Mouse (Mus musculus) gastrocnemius, postnatal 10 days (tissue): ENCODE measurements around the gene Stk24. TPM values are rescaled to one million over a fixed set of nuclear protein-coding genes. Genes with fewer than 3 reads are reported as not detected.
"Not testable (repeated sequence)": the region's sequence is repeated elsewhere in the genome, so short reads cannot be mapped to it uniquely, and the experiment has no call there.

ENCODE experiments used
- DNase-seq: peaks from one replicate; pipeline ENCODE4 v3.0.0; 2021; ENCODE audit warnings: mixed read lengths
- long read RNA-seq, 2 experiments: library from polyadenylated mRNA; stranded (forward); transcript quantifications; one replicate each; pipeline ENCODE4 v2.0.0; 2021
- total RNA-seq, 2 experiments: library from RNA; stranded (reverse); gene quantifications; 2 replicates each; pipeline ENCODE4 v1.2.3; 2021

The Stk24 gene
- 10 to 100 TPM; 37.6 to 39.7 TPM for total RNA-seq
- long read RNA-seq, experiment 1, transcript Stk24-201 (11 exons, 2,676 nt) = major isoform, 25 of 36 reads
- long read RNA-seq, experiment 1, partial matches to known transcripts = 3 of 36 reads
- long read RNA-seq, experiment 1, other reads (novel, unspliced or antisense) = 8 of 36 reads
- long read RNA-seq, experiment 2, transcript Stk24-201 (11 exons, 2,676 nt) = major isoform, 20 of 27 reads
- long read RNA-seq, experiment 2, partial matches to known transcripts = 4 of 27 reads
- long read RNA-seq, experiment 2, other reads (novel, unspliced or antisense) = 3 of 27 reads

DNA sequence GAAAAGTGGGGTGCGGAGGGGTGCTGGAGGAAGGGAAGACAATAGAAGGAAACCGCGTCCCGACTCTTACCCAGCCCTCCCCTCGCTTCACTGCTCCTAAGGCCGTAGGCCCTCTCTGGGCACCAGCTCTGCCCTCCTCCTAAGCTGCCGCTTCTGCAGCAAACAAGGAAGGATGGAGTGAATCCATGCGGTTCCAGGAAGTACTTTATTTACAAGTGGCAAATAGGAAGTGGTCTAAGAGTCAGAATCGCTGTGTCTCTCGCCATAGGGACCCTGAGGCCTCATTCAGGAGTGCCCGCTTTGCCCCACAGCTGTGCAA is at the start of gene Stk24:
Gene Stk24, minus strand, starts transcription at position 185 of the 319 bp plus-strand sequence.
- DNase-seq = no peak

DNA sequence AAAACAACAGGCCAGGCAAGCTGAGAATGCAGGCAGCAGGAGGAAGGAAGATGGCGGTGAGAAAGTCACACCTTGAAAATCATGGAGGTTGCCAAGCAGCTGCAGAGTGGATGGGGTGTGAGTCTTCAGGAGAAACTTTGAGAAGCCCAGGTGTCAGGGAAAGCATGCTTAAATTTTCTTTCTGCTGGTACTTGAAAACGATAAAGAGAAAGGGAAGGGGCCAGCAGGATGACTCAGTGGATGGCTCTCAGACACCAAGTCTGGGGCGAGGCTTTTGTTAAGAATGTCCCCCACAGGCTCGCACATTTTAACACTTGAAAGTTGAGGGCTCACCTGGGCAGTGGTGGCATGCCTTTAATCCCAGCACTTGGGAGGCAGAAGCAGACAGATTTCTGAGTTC is 48.3 kb upstream of the Stk24 start:
- DNase-seq = no peak

DNA sequence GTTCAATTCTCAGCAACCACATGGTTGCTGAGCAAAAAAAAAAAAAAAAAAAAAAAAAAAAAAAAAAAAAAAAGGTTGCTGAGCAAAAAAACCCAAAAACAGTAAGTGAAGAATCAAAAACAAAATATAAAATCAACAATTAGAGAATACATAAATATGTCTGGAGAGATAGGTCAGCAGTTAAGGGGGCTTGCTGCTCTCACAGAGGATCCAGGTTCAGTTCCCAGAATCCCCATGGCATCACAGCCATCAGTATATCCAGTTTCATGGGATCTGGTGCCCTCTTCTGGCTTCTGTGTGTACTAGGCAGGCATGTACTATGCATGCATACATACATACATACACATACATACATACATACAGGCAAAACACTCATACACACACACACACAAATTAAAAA is 46.9 kb upstream of the Stk24 start:
- no peak for DNase-seq

DNA sequence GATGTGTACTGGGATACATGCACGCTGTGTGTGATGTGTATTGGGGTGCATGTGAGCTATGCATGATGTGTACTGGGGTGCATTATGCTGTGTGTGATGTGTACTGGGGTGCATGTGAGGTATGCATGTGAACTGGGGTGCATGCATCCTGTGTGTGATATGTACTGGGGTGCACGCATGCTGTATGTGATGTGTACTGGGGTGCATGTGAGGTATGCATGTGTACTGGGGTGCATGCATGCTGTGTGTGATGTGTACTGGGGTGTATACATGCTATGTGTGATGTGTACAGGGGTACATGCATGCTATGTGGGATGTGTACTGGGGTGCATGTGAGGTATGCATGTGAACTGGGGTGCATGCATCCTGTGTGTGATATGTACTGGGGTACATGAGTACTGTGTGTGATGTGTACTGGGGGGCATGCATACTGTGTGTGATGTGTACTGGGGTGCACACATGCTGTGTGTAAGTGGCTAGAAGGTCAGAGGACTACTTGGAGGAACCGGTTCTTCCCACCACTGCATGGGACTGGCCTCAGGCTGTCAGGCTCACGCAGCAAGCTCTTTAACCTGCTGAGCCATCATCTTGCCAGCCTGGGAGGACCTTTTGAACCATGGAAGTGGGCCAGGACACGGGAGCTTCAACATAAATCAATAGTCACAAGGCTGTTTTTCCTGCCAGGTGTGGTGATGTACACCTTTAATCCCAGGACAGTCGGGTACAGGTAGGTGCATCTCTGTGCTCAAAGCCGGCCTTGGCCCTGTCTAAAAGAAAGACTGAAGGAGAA is 45.4 kb upstream of the Stk24 start:
- DNase-seq = no peak

DNA sequence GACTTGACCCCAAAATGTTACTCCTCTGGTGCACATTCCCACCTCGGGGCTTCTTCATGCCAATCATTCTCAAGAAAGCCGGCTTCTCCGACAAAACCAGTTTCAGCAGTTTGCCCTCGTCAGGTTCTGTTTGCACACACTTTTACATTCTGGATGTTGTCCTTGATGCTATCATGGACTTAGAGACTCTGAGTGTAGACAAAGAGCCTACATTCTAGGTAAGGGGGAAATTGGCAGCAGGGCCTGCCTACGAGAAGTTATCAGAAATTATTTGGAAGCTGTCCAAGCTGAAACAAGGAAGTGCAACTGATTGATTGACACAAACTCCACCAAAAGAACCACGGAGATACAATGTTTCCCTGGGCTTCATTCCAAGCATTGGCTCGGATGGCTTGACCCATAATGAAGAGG is 43.5 kb upstream of the Stk24 start:
- no peak for DNase-seq

DNA sequence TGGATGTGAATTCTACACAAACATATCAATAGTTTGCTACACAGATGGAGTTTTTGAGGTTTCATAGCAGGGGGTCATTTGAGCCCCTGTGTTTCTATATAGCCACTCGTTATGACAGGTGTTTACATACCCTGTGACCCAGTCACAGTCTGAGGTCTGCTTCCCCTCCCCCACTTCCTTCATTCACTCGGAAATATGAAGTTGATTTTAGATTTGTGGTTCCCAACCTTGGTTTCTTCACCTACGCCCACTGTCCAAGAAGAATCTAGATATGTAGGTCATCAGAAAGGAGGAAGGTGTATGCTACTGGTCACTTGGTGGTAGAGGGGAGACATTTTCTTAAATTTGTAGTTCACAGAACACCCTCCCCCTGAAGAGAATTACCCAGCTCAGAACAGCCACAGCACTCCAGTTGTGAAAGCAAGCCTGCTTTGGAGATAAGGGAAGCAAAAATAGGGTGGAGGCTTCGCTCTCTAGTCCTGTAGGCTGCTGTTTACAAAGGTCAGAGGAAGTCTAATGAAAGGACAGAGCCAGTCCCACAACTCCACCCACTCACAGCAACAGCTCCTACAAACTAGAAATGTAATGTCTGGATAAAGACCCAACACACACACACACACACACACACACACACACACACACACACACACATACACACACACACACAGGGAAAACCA is 43.0 kb upstream of the Stk24 start:
- no peak for DNase-seq

DNA sequence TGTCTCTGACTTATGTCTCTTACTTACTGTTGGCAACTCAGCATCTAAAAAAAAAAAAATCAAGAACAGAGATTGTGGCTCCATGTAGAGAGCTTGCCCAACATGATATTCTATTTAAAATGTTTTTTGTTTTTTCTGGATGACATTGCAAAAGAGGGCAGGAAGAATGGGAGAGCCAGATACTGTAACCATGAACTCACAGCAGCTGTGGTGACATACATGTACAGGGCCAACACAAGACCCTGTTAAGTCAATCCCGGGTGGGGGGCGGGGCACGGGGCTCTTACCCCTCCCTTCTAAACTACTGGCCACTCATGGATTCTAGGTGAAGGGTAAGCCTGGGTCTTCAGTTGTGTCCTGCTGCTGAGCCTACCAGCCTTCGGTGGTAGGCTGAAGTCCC is 42.2 kb upstream of the Stk24 start:
- DNase-seq = no peak

DNA sequence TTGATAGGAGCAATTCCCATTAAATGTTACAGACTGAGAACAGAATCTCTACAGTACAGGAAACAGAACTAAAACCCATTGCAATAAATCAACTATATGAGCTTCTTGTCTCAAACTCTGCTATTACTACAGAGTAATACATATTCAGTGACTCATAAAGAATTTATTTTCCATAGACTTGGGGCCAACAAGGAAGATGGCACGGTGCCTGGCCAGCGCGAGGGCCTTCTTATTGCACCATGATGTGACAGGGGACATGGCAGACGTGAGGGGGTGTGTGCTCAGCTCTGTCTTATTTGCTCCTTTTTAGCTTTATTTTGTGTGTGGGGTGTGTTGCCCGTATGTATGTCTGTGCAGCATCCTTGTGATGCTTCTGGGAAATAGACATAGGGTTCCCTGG is 37.8 kb upstream of the Stk24 start:
- DNase-seq = peak; percentile 35

DNA sequence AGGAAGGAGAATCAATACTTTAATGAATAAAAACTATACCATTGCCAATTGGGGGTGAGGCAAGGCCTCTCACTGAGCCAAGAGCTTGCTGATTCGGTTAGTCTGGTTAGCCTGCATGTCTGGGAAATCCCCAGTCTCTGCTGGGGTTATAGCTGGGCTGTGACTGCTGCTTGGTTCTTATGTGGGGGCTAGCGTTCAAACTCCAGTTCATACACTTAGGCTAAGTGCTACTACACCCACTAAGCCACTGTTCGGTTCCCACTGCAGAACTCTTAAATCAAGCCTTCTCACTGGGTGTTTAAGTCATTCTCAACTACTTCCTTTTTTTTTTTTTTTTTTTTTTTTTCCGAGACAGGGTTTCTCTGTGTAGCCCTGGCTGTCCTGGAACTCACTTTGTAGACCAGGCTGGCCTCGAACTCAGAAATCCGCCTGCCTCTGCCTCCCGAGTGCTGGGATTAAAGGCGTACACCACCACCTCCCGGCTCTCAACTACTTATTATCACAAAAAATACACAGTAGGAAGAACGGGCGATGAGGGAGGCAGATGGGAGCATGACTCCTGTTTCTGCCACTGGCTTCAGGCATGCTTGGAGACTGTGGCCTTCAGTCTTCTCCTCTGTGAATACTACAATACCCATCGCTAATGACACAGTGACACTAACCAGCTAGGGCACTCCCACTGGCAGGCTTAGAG is 37.0 kb upstream of the Stk24 start:
- no peak for DNase-seq

DNA sequence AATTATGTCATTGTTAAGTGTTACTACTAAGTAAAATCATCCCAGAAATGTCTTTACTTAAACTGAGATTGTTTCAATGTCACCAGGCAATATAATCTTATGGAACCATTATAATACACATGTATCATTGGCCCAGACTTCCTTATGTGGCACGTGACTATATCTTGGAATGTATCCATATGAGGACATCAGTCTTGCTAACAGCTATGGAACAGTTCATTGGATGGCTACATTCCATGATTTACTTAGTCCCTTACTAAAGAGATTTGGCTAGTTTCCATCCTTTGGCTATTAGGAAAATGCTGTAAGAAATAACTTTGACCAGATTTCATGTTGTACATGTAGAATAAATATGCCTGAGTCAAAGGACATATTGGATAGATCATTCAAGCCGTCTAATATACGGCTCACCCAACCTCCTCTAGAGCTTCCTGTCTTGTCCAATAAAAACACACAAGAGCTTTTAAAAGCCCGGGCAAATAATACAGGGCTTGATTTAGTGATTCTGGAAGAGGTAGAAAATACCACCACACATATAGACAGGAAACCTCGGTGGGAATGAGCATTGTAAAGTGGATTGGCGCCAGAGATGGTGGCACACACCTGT is 34.9 kb upstream of the Stk24 start:
- no peak for DNase-seq

DNA sequence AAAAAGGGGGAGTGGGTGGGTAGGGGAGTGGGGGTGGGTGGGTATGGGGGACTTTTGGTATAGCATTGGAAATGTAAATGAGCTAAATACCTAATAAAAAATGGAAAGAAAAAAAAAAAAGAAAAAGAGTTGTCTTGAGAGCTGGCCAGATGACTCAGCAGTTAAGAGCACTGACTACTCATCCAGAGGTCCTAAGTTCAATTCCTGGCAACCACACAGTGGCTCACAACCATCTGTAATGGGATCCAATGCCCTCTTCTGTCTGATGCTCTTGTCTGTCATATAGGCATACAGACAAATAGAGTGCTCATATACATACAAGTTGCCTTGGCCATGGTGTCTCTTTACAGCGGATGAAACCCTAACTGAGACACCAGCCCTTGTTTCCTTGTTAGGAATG is 33.9 kb upstream of the Stk24 start:
- DNase-seq = not testable (repeated sequence)

DNA sequence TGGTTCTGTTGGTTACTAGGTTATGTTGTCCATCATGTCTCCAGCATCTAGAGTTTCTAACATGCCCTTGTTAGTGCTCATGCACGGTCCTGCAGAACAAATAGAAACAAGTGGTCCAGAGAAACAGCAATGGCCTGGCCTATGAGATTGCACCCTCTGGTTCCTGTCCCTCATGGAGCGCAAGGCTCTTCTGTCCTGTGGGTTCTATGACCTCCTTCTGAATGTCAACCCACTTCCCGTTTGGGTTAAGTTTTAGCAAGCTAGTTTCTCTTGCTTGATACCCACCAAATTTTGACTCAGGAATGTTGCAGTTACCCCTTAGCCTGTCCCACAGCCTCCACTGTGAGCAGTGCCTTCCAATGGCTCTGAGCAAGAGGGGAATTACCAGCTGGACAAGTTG is 29.1 kb upstream of the Stk24 start:
- no peak for DNase-seq

DNA sequence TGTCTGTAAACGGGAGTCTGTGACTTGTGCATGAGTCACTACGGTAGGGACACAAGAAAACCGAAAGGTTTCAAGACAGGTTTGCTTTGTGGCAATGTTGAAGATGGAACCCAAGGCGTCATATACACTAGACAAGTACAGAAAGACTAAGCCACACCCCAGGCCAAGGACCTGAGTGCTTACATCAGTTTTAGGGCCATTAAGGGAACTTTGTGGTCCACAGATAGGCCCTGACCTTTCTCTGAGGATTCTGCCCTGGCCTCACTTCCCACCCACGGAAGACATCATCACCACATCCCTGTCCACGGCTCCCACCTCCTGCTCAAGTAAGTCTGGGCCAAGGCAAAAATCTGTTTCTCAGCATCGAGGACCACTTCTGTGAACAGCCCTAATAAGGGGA is 27.1 kb upstream of the Stk24 start:
- DNase-seq = no peak

DNA sequence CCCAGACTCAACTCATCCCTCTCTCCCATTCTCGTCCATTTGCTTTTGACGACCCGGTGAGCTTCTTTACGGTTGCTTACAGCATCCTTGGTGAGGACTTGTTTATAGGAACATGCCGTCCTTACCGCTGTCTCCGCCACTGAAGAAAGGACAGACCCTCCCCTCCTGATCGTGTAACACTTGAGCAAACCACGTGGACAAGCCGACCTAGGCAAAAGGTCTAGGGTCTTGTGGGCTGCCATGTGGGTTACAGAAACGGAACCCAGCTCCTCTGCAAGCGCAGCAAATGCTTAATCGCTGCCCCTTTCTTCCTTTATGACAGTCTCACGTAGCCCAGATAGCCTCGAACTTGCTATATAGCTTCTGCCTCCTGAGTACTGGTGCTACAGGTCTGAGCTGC is 25.7 kb upstream of the Stk24 start:
- no peak for DNase-seq

DNA sequence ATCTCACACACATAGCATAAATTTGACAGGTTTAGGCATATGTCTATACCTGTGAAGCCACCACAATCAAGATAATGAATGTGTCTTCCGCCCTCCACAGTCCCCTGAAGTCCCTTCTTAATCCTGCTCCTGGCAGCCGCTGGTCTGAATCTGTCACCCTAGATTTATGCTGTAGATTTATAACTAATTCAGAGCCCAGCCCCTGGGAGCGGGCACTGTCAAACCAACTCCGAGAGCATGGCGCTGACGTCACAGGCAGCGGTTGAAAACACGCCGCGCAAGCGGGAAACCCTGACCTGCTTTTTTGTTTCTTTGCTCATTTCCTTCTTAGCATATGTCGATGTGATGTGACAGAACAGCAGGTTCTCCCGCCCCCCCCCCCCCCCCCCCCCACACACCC is 25.3 kb upstream of the Stk24 start:
- no peak for DNase-seq

DNA sequence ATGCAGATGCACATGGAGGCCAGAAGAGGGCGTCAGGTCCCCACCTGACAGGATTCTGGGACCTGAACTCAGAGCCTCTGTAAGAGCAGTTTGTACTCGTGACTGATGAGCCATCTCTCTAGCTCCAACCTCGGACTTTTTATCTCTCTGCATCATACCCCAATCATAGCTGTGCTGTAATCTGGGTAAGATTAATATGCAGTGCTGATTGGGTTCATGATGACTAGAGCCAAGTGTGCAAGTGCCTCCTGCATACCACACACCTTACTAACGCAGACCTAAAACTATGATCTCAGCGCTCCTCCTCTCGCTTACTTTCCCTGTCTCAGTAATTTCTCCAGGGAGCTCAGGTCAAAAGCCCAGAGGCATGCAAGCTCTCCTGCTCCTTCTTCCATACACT is 19.9 kb upstream of the Stk24 start:
- DNase-seq = no peak

DNA sequence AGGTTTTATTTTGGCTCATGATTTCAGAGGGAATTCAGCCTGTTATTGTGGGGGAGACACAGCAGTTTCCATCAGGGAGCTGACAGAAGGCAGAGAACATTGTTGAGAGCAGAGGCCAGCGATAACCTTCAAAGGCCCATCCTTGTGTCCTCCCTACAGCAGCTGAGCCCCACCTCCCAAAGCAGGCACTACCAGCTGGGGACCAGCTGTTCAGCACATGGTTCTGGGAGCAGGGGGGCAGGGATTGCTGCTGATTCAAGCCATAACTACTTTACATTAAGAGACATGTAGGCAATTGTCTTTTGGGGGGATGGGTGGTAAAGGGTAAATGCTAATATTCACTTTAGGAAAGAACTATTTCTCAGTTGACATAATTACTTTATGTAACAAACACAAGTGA is 17.7 kb upstream of the Stk24 start:
- no peak for DNase-seq

DNA sequence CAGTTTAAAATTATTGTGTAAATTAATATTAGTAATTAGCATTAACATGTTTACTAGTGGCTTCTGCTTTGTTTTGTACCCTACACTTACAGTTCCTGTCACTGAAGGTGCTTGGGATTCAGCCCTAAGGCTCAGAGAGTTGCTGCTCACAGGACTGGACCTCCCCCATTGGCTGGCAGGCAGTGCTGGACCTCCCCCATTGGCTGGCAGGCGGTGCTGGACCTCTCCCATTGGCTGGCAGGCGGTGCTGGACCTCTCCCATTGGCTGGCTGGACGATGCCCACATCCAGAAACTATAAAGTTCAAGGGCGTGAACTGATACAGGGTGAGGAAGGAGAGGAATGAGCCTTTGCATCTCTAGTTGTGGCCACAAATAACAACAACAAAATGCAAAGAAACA is 15.3 kb upstream of the Stk24 start:
- no peak for DNase-seq

DNA sequence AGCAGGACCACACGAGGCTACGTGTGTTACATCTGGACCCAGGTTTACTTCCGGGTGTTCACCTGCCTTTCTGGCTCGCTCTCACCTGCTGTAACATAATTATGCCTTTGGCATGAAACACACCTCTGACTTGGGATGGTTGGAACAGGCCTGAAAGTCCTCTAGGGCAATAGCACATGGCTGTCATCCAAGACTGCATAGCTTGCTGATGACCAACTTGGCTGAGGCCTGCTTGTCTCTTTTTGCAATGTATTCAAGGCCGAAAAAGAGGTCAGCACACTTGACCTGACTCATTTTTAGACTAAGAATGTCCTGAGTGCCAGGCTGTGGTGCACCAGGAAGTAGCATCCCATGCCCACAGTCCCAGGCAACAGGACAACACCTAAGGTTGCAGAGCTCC is 12.1 kb upstream of the Stk24 start:
- DNase-seq = no peak

DNA sequence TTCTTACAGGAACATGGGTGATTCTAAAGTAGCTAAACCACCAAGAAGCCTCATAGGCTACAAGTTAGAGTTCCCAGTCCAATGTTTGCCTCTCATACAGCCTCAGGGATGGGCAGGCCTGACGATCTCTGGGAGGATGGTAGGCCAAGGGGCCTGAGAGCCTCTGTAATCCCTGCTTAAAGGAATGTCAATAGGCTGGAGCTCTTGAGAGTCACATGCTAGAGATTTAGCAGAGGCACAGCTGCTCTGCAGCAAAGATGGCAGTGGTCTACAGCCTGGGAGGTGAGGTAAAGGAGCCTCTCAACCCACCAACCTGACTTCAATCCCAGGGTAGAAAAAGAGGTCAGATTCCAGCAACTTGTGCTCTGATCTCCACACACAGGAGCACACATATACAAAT is 7.9 kb upstream of the Stk24 start:
- DNase-seq = no peak

DNA sequence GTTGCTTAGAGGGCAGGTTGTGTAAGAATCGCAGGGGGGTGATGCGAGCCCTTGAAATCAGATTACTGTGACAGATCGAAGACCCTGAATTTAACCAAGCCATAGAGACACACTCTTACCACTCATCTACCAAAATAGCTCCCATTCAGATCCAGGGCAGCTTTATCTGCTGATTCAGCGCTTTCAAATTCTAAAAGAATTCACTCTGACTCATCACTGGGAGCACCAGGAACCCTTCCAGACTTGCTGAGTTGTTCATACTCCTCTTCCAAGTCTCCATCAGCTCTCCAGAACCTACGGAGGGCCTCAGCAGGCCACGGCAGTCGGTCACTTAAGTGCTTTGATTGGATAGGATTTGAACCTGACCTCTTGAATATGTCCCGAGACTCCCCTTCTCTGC is 5.6 kb upstream of the Stk24 start:
- DNase-seq = no peak

DNA sequence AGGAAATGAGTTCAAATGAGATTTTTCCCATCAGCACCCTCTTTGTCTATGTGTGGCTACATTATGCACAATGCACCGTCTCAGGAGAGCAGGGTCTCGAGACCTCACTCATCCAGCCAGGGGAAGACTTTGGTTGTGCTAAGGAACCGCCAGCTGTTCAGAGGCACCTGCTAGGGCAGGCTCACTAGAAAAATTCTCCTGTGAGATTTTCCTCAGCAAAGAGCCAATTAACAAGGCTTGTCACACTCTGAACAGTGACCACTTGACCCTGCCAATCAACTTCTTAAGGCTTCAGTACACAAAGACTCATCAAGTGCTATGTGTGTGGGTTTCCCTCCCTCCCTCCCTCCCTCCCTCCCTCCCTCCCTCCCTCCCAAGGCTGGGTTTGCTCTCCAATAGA is 4.0 kb upstream of the Stk24 start:
- no peak for DNase-seq
